Mouse (Mus musculus) spleen, postnatal 14 days (tissue): ENCODE results near the gene Cntd1.
A peak's percentile ranks its signal among the peaks of the same experiment; 100 is the strongest.

Experiments used
- DNase-seq, 2 experiments: peaks; one replicate each; pipeline ENCODE4 v3.0.0; 2021 to 2022; ENCODE audit warnings: low spot score in 2 of 2

Cntd1 gene

DNA sequence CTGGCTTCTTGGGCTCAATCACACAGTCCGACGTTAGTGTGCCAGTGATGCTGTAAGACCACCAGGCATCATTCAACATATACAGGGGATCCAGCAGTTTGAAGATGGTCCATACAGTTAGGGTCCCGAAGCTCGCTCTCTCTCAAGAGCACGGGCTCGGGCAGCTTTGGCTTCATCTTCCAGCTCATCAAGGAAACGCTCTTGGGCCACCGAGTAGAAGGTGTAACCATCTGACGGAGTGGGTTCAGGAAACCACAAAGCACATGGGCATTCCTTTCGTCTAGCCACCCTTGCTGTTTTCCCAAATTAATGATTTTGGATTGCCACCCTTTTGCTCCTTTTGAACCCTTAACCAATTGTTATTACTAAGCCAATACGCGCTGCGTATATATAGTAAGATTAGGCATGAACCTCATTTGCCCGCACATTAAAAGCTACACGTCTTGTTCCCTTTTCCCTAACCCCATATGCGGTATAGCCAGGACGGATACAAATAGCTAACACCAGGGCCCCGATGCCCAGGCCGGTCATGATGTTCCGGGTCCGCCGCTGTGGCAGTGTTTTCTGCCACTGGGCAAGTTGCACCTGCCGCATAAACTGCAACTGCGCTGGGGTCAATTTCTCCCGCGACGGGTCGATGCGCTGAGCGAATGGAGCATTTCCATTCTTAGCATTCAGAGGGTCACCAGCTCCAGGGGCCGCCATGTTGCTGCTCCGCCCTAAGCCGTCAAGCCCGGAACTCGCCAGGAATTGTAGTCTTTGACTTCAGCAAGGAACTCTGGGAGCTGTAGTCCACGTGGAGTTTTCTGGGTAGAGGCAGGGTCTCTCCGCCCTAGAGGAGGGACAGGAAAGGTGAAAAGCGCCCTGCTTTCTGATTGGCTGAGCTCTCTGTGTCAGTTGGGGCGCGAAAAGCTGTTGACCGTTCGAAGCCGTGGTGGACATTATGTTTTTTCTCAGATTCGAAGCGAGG lies at the start of gene Cntd1, which contains the start of gene Coa3:
Cntd1 (plus strand) TSS at position 790 of the 970 bp plus-strand sequence.
Coa3 (minus strand) TSS at position 892 of the 970 bp plus-strand sequence.
- DNase-seq: peak; percentile 60 to 73

DNA sequence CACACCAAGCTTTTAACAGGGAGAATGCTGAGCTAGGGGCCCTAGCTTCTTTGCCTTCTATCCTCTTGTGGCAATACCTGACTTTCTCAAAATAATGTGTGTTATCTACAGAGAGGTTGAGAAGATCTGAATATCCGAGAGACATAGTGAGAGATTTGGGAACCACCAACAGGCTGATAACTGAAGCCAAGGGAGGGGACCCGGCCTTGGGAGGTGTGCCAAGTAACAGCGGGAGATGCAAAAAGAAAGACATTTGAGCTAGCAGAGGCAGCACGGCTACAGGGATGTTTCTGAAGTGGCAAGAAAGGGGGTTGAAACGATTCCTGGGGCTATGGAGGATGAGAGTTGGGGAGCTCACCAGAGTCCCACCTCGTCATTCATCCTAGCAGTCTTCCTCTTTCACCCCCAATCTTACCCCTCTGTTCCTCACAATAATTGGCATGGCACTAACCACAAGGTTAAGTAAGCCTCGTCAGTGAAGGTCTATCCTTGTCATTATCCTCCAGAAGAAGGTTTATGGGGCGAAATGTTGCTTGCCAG lies 49.4 kb upstream of the Cntd1 start:
- DNase-seq: no peak

DNA sequence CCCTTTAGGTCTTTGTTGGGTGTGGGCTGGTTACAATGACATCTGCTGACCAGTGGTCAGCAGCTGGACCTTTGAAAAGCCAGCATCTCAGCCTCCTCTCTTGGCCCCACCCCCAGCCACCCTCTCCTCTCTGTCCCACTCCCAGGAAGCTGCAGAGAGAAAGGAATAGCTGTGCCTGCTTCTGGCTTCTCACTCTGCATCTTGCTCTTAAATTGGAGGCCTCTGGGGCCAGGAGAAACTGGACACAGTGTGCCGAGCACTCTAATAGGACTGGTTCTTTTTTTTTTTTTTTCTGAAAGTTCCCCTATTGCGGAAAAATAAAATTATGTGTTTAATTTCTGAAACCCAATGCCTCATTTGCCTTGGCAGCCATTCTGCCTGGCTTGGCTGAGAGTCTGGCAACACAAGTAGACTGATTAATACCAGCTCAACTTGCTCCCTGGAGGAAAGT lies 48.7 kb upstream of the Cntd1 start:
- DNase-seq: no peak

DNA sequence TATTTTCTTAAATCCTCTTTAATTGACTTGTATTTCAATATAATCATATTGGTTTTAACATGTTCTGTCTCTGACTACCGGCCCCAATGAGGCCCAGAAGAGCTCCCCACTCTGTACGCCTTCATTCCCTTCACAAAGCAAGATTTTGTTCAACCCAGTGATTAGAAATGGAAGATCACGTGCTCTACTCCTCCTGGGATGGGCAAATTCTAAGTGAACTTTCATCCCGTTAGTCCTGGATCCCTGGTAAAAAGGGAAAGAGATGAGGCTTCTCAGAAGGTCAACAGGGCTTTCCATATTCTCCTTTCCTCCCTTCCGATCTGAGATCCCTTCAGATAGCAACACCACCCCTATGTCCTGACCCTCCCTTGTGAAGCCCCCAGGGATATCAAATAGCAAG lies 48.3 kb upstream of the Cntd1 start:
- DNase-seq: no peak

DNA sequence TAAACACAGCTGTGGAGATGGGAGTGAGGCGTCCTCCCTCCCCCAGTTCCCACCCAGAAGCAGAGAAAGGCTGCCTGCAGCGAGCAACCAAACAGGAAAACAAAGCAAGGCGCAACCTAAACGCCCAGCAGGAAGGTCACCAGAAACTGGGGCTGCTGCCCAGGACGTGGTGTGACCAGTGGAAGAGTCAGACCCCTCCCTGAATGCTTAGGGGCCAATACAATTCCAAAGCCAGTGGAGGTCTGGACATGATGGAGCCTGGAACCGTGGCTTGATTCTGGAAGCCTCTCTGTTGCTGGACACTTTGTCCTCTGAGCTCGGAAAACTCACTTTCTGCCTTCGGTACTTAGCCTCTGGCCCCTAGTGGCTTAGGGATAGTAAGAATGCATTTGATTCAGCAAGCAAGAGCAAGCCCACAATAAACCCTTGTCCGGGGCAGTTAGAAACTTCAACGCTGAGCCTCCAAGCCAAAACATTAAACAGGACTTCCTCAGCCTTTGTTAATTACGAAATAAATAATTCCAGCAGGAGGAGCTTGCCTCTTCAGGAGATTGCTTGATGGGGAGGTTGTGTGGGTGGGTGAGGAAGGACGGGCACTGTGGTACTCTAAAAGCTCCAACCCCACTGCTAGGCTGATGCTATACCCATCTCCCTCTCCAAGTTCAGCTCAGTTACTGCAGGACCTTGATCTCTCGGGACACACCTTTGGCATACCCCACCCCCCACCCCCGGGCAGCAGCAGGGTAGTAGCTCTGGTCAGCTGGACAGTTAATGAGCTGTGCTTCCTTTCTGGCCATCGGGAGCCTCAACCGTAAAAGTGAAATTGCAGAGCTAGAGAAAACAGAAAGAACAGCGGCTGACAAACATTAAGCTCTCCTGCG lies 47.6 kb upstream of the Cntd1 start:
- DNase-seq: no peak

DNA sequence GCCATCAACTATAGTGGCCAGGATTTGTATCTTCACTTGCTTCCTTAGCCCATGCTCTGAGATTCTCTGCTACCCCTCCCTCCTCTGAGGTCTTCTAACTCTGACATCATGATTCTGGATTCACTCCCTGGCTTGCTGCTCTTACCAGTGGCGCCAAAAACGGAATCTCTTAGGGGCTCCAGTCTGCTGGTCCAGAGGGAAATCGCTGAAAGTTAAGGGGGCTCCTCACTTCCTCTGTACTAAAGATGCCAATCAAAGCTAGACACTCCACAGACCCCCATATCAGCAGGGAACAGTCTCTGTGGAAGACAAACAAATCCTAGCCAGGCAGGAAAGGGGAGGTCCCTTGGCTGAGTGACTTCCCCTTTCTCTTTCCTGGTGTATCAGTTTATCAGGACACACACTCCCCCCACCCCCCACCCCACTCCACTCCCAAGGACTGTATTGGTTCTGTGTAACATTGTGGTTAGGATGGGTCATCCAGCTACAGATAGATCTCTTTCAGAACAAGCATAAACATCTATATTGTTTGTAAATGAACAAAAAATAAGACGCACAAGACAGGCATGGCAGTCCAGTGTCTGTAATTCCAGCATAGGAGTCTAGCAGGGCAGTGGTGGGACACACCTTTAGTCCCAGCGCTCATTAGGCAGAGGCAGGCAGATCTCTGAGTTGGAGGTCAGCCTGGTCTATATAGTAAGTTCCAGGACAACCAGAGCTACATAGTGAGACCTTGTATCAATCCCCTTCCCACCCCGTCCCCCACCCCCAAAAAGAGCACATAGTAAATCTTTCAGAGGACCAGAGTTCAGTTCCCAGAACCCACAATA lies 46.6 kb upstream of the Cntd1 start:
- DNase-seq: no peak

DNA sequence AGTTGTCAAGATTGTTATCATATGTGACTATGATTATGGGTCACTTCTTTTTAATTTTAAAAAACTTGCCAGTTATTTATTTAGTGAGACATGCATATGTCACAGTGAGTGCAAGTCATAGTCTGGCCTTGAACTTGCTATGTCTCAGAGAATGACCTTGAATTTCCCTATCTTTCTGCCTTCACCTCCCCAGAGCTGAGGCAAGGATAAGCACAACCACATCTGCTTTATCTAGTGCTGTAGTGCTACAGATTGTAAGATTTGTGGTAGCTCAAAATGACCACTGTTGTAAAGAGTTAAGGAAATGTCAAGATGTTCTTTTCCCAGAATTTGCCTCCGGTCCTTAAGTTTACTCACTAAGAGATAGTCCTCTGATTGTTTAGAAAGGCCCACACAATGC lies 45.6 kb upstream of the Cntd1 start:
- DNase-seq: no peak

DNA sequence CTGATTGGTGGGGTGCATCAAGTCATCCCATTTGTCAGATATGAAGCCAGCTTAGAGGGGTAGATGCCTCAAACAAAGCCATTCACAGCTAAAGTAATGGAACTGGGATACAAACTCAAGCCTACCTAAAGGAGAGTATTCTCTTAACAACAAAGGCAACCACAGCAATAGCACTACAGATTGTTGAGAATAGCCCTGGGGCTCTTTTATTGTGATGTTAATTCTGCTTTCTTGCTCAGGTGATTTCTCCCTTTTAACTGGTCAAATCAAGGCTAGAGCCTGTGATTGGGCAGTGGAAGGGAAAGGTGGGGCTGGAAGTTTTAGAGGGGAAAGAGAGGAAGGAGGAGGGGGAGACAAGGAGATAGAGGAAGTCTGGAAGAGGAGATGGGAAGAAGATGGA lies 44.7 kb upstream of the Cntd1 start:
- DNase-seq: no peak

DNA sequence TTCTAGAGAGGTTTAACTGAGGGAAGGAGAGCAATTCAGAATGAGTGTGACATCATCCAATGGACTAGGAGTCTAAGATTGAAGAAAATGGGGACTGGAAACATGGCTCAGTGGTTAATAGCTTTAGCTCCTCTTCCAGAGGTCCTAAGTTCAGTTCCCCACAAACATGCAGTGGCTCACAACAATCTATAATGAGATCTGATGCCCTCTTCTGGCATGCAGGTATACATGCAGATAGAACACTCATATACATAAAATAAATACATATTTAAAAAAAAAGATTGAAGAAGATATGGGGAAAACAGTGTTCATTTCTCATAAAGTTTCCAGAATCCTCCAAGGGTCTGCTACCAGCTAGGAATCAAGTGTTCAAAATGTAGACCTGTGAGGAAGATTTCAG lies 43.4 kb upstream of the Cntd1 start:
- no peak for DNase-seq

DNA sequence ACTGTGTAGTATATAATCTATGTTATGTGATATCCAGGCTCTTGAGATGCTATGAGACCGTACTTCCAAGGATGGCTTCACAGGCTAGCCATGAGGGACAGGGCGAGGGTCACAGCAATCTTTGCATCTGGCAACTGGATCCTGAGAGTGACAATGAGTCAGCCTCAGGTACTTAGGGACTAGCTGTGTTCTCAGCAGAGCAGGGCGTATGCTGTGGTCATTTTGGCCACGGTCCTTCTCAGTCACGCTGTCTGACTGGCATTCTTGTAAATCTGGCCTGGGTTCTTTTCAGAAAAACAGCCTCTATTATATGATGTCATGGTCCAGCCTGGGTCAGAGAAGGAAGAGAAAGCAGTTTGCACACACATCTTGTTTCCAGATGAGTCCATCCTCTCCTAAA lies 42.0 kb upstream of the Cntd1 start:
- no peak for DNase-seq

DNA sequence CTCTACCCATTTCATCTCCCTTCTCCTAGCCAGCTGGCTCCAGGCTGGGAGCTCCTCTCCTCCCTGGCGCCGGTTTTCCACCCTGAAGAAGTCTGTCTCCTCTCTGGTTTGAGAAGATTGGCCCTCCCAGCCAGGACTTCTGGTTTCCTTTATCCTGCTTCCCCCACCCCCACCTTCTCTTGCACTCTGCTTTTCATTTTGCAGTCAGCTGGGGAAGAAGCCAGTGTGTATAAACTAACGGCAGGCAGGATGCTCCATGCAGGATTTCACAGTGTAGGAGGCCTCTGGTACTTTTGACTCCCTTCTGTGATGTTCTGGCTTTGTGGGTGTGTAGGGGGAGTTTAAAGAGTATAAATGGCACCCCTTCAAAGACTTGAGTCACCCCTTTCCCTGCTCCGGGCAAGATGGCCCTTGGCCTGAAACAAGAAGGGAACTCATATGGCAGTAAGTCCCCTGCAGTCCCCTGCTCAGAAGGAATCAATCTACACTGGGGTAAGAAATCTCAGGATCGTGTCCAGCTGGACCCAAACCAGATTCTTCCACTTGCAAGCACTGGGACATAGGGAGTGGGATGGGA lies 40.7 kb upstream of the Cntd1 start:
- no peak for DNase-seq

DNA sequence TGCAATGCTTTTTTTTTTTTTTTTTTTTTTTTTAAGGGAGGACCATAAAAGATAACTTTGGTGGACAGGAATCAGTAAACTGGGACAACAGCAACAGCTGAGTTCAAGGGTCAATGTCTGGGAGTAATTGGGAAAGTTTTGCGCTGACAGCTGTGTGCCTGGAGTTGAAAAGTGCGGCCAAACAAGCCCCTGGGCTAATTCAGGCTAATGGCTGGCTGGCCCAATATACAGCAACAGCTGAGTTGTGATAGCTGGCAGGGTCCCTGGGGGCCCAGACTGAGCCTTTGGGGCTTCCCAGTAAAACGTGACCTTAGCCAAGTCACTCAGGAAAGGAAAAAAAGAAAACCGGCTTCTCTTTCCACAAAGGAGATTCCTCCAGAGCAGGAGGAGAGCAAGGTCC lies 33.7 kb upstream of the Cntd1 start:
- DNase-seq: no peak

DNA sequence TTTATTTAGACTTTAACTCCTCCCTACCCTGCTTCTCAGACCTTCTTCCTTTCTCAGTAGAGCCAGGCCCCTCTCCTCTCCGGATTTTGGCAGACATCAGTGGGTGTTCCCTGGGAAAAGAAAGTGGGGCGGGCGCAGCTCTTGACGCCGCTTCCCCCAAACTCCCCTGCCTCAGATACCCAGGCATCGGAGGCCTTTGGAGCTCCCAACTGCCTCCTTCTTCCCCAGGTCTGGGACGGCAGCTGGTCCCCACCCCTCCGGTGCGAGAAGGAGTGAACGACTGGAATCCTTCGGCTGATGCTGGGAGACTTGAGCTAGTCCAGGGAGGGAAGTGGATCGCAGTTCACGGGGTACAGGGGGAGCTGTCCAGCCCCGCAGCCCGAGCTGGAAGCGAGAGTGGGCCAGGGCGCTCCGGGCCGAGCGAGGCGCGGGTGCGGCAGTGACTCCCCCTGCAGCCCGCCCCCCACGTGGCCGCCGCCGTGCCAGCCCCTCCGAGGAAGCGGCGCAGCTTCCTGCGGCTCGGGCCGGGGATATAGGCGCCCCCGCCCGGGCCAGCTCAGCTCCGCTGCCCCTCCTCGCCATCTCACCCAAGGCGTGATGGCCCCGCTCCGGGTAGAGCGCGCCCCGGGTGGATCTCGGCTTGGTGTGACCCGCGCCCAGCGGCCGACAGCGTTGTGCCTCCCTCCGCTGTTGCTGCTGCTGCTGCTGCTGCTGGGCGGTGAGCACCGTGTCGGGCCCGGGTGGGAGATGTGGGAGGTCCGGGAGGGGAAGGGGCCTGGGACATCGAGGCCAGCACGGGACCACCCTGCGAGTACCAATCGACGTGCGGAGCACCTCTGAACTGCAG lies 32.7 kb upstream of the Cntd1 start, which contains the start of gene Ramp2:
Ramp2 (plus strand) TSS at position 174 of the 847 bp plus-strand sequence.
- no peak for DNase-seq

DNA sequence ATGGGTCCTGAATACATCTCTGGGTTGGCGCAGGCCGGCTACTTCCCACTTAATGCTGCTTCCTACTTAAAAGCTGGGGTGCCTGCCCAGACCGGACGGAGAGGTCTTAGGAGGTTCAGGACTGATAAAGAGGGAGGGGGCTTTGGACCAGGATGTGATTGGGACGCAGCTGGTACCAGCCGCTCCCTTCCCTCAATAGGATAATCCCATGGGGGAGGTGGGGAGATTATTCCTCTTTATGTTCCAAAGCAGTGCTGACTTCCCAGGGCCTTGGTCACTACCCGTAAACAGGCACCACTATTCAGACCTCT lies 32.2 kb upstream of the Cntd1 start:
- DNase-seq: no peak

DNA sequence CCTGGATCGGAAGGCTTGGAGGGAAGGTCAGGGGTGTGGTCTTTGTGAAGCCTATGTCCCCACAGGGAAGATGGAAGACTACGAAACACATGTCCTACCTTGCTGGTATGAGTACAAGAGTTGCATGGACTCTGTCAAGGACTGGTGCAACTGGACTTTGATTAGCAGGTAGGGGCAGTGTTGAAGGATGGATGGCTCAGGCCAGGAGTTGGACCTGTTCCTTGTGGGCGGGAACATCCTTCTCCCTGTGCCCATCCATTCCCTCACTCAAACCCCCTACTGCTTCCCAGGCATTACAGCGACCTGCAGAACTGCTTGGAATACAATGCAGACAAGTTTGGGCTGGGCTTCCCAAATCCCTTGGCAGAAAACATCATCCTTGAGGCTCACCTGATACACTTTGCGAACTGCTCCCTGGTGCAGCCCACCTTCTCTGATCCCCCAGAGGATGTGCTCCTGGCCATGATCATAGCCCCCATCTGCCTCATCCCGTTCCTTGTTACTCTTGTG lies 31.2 kb upstream of the Cntd1 start:
- DNase-seq: no peak

DNA sequence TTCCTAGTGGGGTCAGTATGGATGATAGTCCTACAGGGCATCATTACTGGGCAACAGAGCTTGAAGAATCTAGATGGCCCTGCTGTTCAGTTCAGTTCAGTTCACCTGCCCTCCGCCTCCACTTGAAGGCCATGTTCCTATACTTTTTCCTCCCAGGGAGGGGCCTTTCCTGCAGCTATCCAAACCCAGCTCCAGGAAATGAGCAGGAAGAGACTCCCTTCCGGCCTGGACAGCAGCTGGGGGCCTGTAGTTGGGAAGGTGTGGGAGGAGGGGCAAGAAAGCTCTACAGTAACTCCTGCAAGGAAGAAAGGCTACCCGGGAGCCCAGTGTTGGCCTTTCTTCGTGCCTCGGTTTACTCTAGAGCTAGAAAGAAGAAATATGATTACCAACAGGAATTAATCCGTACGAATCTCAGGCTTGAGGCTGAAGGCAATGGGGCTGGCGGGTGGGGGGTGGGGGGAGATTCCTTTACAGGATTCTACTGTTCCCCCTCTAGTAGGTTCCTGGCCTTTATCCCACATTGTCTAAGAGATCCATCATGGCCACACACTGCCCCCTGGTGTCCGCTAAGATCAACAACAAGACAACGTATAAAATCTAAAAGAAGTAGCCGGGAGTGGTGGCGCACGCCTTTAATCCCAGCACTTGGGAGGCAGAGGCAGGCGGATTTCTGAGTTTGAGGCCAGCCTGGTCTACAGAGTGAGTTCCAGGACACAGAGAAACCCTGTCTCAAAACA lies 30.4 kb upstream of the Cntd1 start:
- DNase-seq: peak in 1 of 2 experiments; percentile 52

DNA sequence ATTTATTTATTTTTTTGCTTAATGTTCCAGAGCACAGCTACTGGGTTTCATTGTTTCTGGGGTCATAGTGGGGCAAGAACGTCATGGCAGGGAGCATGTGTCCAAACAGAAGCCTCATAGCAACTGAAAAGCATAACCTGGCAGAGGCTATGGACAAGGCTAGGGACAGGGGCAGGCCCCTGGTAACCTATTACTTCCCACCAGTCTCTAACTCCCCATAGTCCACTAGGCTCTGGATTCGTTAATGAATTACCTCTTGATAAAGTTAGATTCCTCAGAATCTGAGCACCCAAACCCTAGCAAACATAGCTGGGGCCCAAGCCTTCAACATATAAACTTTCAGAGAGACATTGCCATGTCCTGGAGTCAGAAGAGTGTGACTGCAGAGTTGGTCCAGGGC lies 27.8 kb upstream of the Cntd1 start:
- no peak for DNase-seq

DNA sequence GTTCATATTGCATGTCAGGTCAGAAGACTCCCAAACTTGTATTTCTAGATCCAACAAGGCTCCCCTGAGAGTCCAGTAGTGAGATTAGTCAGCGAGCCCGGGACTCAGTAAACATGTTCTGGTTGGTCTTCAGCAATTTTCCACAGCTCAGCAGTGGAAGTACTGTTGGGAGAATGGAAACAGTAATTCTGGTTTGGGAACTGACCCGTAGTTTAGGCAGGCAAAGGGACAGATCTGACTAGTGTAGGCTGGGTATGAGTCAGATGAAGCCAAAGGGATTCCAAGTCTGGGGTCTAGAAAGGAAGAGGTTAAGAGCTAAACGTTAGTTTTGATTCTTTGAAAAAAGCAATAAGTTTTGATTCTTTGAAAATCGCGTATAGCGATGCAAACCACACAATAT lies 25.9 kb upstream of the Cntd1 start:
- DNase-seq: no peak
